Mouse (Mus musculus) bone marrow macrophage, adult 2 months (primary cell): ENCODE data around the gene Tnks1bp1. TPM values are rescaled to one million over a fixed set of nuclear protein-coding genes. Genes with fewer than 3 reads are reported as not detected.
A peak's percentile ranks its signal among the peaks of the same experiment; 100 is the strongest.

Source experiments
- H3K27ac ChIP-seq: 2 replicates; pipeline ENCODE4 v1.5.1; 2012; ENCODE audit warnings: low read depth, low read length; ENCODE audit not compliant: insufficient read depth
- H3K4me1 ChIP-seq: 2 replicates; pipeline ENCODE4 v1.6.1; 2012; ENCODE audit warnings: low read length; ENCODE audit not compliant: control insufficient read depth, insufficient read depth
- H3K4me3 ChIP-seq: 2 replicates; pipeline ENCODE4 v1.5.1; 2012; ENCODE audit warnings: mild to moderate bottlenecking, low read length, moderate library complexity; ENCODE audit not compliant: insufficient read depth
- CTCF ChIP-seq: IDR thresholded peaks from 2 replicates; pipeline ENCODE4 v1.5.1; 2012; ENCODE audit warnings: low read depth, mild to moderate bottlenecking, low read length, moderate library complexity
- POLR2A ChIP-seq: IDR thresholded peaks from 2 replicates; pipeline ENCODE4 v1.6.1; 2012; ENCODE audit warnings: mild to moderate bottlenecking, low read depth, low read length, borderline replicate concordance
- polyA plus RNA-seq: library from polyadenylated mRNA; stranded (reverse); fragments of >200 nt; gene quantifications from 2 replicates; pipeline ENCODE4 v1.2.4, GENCODE M21; 2012; ENCODE audit not compliant: missing spikeins, insufficient read depth, insufficient read length

Gene Tnks1bp1
- 7.5 and 10.9 TPM in 2 replicates for polyA plus RNA-seq

GRCm38 (mm10) chr2:85047596-85048167 lies at the start of gene Tnks1bp1:
Gene Tnks1bp1, plus strand, starts transcription at chr2:85048022.
- Histone ChIP-seq H3K27ac (no peak within 1 kb of the TSS), H3K4me1 (peaks cover 10% of the 10 kb centered on the region), H3K4me3 (peak within 1 kb of the TSS; percentile 53)
- TF ChIP-seq CTCF (no peak), POLR2A (no peak)

- 0 out of 2 replicates have a peak overlapping the region, but pooled peaks have one; percentile 21 for H3K27ac ChIP-seq
- no peak for TF ChIP-seq POLR2A
- TF ChIP-seq CTCF, result no peak
- H3K4me1 ChIP-seq, result peaks cover 11% of the 10 kb centered on the region
- no peak overlapping the region for H3K4me3 ChIP-seq
Observed at GRCm38 (mm10) chr2:84999486-85000181, 48.2 kb upstream of the Tnks1bp1 start.

GRCm38 (mm10) chr2:85001497-85001896 lies 46.3 kb upstream of the Tnks1bp1 start:
- Histone ChIP-seq H3K4me3 (no peak overlapping the region), H3K27ac (no peak overlapping the region), H3K4me1 (peaks cover 11% of the 10 kb centered on the region)
- TF ChIP-seq CTCF, result no peak

- peaks cover 11% of the 10 kb centered on the region for H3K4me1 ChIP-seq
- H3K27ac ChIP-seq, result no peak overlapping the region
- TF ChIP-seq CTCF (no peak), POLR2A (no peak)
- H3K4me3 ChIP-seq, result no peak overlapping the region
Observed at GRCm38 (mm10) chr2:85002575-85002974, 45.2 kb upstream of the Tnks1bp1 start.

GRCm38 (mm10) chr2:85004341-85004740 lies 43.5 kb upstream of the Tnks1bp1 start:
- H3K27ac ChIP-seq, result no peak overlapping the region
- H3K4me3 ChIP-seq, result no peak overlapping the region
- peaks cover 7% of the 10 kb centered on the region for H3K4me1 ChIP-seq
- no peak for TF ChIP-seq POLR2A
- TF ChIP-seq CTCF, result no peak

- Histone ChIP-seq H3K27ac (no peak overlapping the region), H3K4me1 (no peaks in the 10 kb centered on the region), H3K4me3 (no peak overlapping the region)
- TF ChIP-seq CTCF, result no peak
- TF ChIP-seq POLR2A, result no peak
Observed at GRCm38 (mm10) chr2:85006600-85006999, 41.2 kb upstream of the Tnks1bp1 start.

GRCm38 (mm10) chr2:85007729-85008128 lies 40.1 kb upstream of the Tnks1bp1 start:
- TF ChIP-seq CTCF (no peak), POLR2A (no peak)
- Histone ChIP-seq H3K4me1 (no peaks in the 10 kb centered on the region), H3K27ac (no peak overlapping the region)

GRCm38 (mm10) chr2:85009212-85009611 lies 38.6 kb upstream of the Tnks1bp1 start:
- TF ChIP-seq CTCF, result no peak
- TF ChIP-seq POLR2A, result no peak
- no peaks in the 10 kb centered on the region for H3K4me1 ChIP-seq
- H3K4me3 ChIP-seq, result no peak overlapping the region
- no peak overlapping the region for H3K27ac ChIP-seq

More at GRCm38 (mm10) chr2:85007729-85008128, 40.1 kb upstream of the Tnks1bp1 start:
- no peak overlapping the region for H3K4me3 ChIP-seq

- TF ChIP-seq CTCF (no peak), POLR2A (no peak)
- H3K4me3 ChIP-seq, result no peak overlapping the region
Observed at GRCm38 (mm10) chr2:85011906-85012604, 35.8 kb upstream of the Tnks1bp1 start.

GRCm38 (mm10) chr2:85012679-85013078 lies 35.1 kb upstream of the Tnks1bp1 start:
- H3K4me1 ChIP-seq, result no peaks in the 10 kb centered on the region
- TF ChIP-seq POLR2A (no peak), CTCF (no peak)
- no peak overlapping the region for H3K4me3 ChIP-seq
- no peak overlapping the region for H3K27ac ChIP-seq

More at GRCm38 (mm10) chr2:85011906-85012604, 35.8 kb upstream of the Tnks1bp1 start:
- H3K4me1 ChIP-seq, result no peaks in the 10 kb centered on the region
- no peak overlapping the region for H3K27ac ChIP-seq
